Comparison of ENCODE assay signal across 8 mouse cellular contexts in genomic region chr2:59407512-59407988, GRCm38 (mm10).
DNase-seq lines count a peak whose midpoint lies in the region; ATAC-seq lines count a peak whose summit lies in the region.

No protein-coding gene starts in this region.

- H3K4me3 ChIP-seq in forebrain, embryonic 13.5 days: no peak overlapping the region
- no peak overlapping the region for H3K4me3 ChIP-seq in forebrain, embryonic 11.5 days (ENCODE audit: low read depth, low read length)
- no peak overlapping the region for H3K4me3 ChIP-seq in heart, embryonic 13.5 days
- no peak overlapping the region for H3K4me3 ChIP-seq in midbrain, embryonic 15.5 days

- WGBS in forebrain, embryonic 13.5 days: 70% methylated on average over 13 of the region's 13 CpGs
- WGBS in forebrain, embryonic 11.5 days: 67% methylated on average over 13 of the region's 13 CpGs
- WGBS in heart, embryonic 13.5 days: 45% methylated on average over 13 of the region's 13 CpGs
- WGBS in midbrain, embryonic 15.5 days: 61% methylated on average over 13 of the region's 13 CpGs

- H3K36me3 ChIP-seq in forebrain, embryonic 13.5 days (ENCODE audit: poor library complexity, severe bottlenecking): no peaks in the 10 kb centered on the region
- H3K36me3 ChIP-seq in forebrain, embryonic 11.5 days (ENCODE audit: control insufficient read depth, insufficient read depth, low read length): no peaks in the 10 kb centered on the region
- H3K36me3 ChIP-seq in heart, embryonic 13.5 days: no peaks in the 10 kb centered on the region
- no peaks in the 10 kb centered on the region for H3K36me3 ChIP-seq in midbrain, embryonic 15.5 days (replicated peaks)

- peak; percentile 38; the same call in 1 of the 2 replicates for ATAC-seq in forebrain, embryonic 13.5 days
- ATAC-seq in forebrain, embryonic 11.5 days (replicated peaks; ENCODE audit: low FRiP score): no peak
- ATAC-seq in heart, embryonic 13.5 days (ENCODE audit: extremely low read depth, insufficient number of reproducible peaks, low FRiP score, low TSS enrichment): no peak
- peak; percentile 83 for ATAC-seq in midbrain, embryonic 15.5 days (replicated peaks)
- no peak for ATAC-seq in megakaryocyte-erythroid progenitor cell, adult 5-6 weeks (replicated peaks; ENCODE audit: low FRiP score, low TSS enrichment, poor library complexity, severe bottlenecking)
- ATAC-seq in inflammation-experienced regulatory T-cells, adult 6 months: no peak

- H3K9me3 ChIP-seq in forebrain, embryonic 13.5 days (replicated peaks): no peaks in the 10 kb centered on the region; the same call in 1 of the 2 replicates
- H3K9me3 ChIP-seq in forebrain, embryonic 11.5 days (ENCODE audit: control insufficient read depth, low read length): no peaks in the 10 kb centered on the region
- 0 out of 2 replicates have a peak, but pooled peaks cover 3% of the 10 kb centered on the region for H3K9me3 ChIP-seq in heart, embryonic 13.5 days
- no peaks in the 10 kb centered on the region for H3K9me3 ChIP-seq in midbrain, embryonic 15.5 days

- no peak for DNase-seq in forebrain, embryonic 11.5 days (ENCODE audit: low spot score)
- peak; percentile 29 for DNase-seq in embryo, embryonic 10 days (ENCODE audit: low spot score)
- peak; percentile 56 to 66 for DNase-seq in layer of hippocampus, postnatal 10 days (ENCODE audit: low spot score in 2 of 2)

- no peaks in the 10 kb centered on the region for H3K27me3 ChIP-seq in forebrain, embryonic 13.5 days
- no peaks in the 10 kb centered on the region for H3K27me3 ChIP-seq in forebrain, embryonic 11.5 days (ENCODE audit: control insufficient read depth, insufficient read depth, low read length)
- no peaks in the 10 kb centered on the region for H3K27me3 ChIP-seq in heart, embryonic 13.5 days (replicated peaks)
- no peaks in the 10 kb centered on the region for H3K27me3 ChIP-seq in midbrain, embryonic 15.5 days (replicated peaks)

- H3K9ac ChIP-seq in forebrain, embryonic 13.5 days: no peak overlapping the region
- H3K9ac ChIP-seq in forebrain, embryonic 11.5 days (ENCODE audit: low read length): no peak overlapping the region
- no peak overlapping the region for H3K9ac ChIP-seq in heart, embryonic 13.5 days
- H3K9ac ChIP-seq in midbrain, embryonic 15.5 days: no peak overlapping the region

- H3K4me2 ChIP-seq in forebrain, embryonic 13.5 days: no peak overlapping the region
- H3K4me2 ChIP-seq in forebrain, embryonic 11.5 days (ENCODE audit: low read depth, low read length, severe bottlenecking): no peak overlapping the region
- peak overlapping the region; percentile 26; the same call in 1 of the 2 replicates for H3K4me2 ChIP-seq in heart, embryonic 13.5 days
- H3K4me2 ChIP-seq in midbrain, embryonic 15.5 days: no peak overlapping the region

- H3K27ac ChIP-seq in forebrain, embryonic 13.5 days: no peak overlapping the region
- H3K27ac ChIP-seq in forebrain, embryonic 11.5 days (ENCODE audit: low read depth, low read length): no peak overlapping the region
- H3K27ac ChIP-seq in heart, embryonic 13.5 days (replicated peaks): peak overlapping the region; percentile 75
- no peak overlapping the region for H3K27ac ChIP-seq in midbrain, embryonic 15.5 days

- H3K4me1 ChIP-seq in forebrain, embryonic 13.5 days: no peaks in the 10 kb centered on the region
- H3K4me1 ChIP-seq in forebrain, embryonic 11.5 days (replicated peaks; ENCODE audit: control insufficient read depth, insufficient read depth, low read length): no peaks in the 10 kb centered on the region
- peaks cover 20% of the 10 kb centered on the region for H3K4me1 ChIP-seq in heart, embryonic 13.5 days
- H3K4me1 ChIP-seq in midbrain, embryonic 15.5 days: no peaks in the 10 kb centered on the region

Comparison
In these comparisons a context has a peak if more than half of its experiments do, and no peak if none do; other contexts are left out.
1. ATAC-seq: peak in forebrain, embryonic 13.5 days (single experiment) and midbrain, embryonic 15.5 days (single experiment); none in forebrain, embryonic 11.5 days (single experiment), heart, embryonic 13.5 days (single experiment), megakaryocyte-erythroid progenitor cell, adult 5-6 weeks (single experiment) and inflammation-experienced regulatory T-cells, adult 6 months (single experiment).